Mouse (Mus musculus) myocyte (in vitro differentiated cells): Measurements from ENCODE around the gene Cactin. TPM values are rescaled to one million over a fixed set of nuclear protein-coding genes. Genes with fewer than 3 reads are reported as not detected.

Source experiments
- H3K27me3 ChIP-seq: one replicate; pipeline ENCODE4 v1.6.1; 2011; ENCODE audit not compliant: control insufficient read depth, insufficient read depth, insufficient read length
- H3K36me3 ChIP-seq: one replicate; pipeline ENCODE4 v1.6.1; 2011; ENCODE audit not compliant: control insufficient read depth, insufficient read depth
- H3K4me2 ChIP-seq: one replicate; pipeline ENCODE4 v1.6.1; 2011; ENCODE audit warnings: low read depth, control low read depth
- H3K4me3 ChIP-seq: one replicate; pipeline ENCODE4 v1.5.1; 2011; ENCODE audit warnings: mild to moderate bottlenecking, control low read depth, moderate library complexity
- H3K79me2 ChIP-seq: one replicate; pipeline ENCODE4 v1.6.1; 2011; ENCODE audit not compliant: control insufficient read depth, insufficient read depth
- H3ac ChIP-seq: one replicate; pipeline ENCODE4 v1.6.1; 2011; ENCODE audit not compliant: control insufficient read depth, insufficient read length
- CEBPB ChIP-seq: IDR thresholded peaks from 2 replicates; pipeline ENCODE4 v1.6.1; 2011; ENCODE audit warnings: mild to moderate bottlenecking, moderate library complexity; ENCODE audit not compliant: poor library complexity, insufficient read depth, severe bottlenecking
- E2F4 ChIP-seq: IDR thresholded peaks from one replicate; pipeline ENCODE4 v1.6.1; 2011; ENCODE audit warnings: mild to moderate bottlenecking, control low read depth, moderate library complexity; ENCODE audit not compliant: insufficient read depth
- MAX ChIP-seq: IDR thresholded peaks from one replicate; pipeline ENCODE4 v1.6.1; 2011; ENCODE audit warnings: low read depth, mild to moderate bottlenecking, control low read depth
- MYOD1 ChIP-seq, 3 experiments: IDR thresholded peaks; one replicate each; pipeline ENCODE4 v1.6.1; 2011; ENCODE audit warnings: control low read depth in 2 of 3, low read depth in 2 of 3, mild to moderate bottlenecking in 2 of 3, moderate library complexity in 1 of 3; ENCODE audit not compliant: insufficient read length in 2 of 3, control insufficient read depth in 1 of 3
- MYOG ChIP-seq, 3 experiments: IDR thresholded peaks; one replicate each; pipeline ENCODE4 v1.6.1; 2011; ENCODE audit warnings: control low read depth in 2 of 3, low read depth in 2 of 3, mild to moderate bottlenecking in 2 of 3; ENCODE audit not compliant: insufficient read length in 2 of 3, control insufficient read depth in 1 of 3, insufficient read depth in 1 of 3
- POLR2A ChIP-seq: IDR thresholded peaks from one replicate; pipeline ENCODE4 v1.6.1; 2011; ENCODE audit warnings: low read depth, mild to moderate bottlenecking, control low read depth, moderate library complexity; ENCODE audit not compliant: insufficient read length
- POLR2AphosphoS2 ChIP-seq: IDR thresholded peaks from one replicate; pipeline ENCODE4 v1.6.1; 2011; ENCODE audit warnings: low read depth, control low read depth; ENCODE audit not compliant: insufficient read length
- REST ChIP-seq: IDR thresholded peaks from one replicate; pipeline ENCODE4 v1.6.1; 2011; ENCODE audit warnings: mild to moderate bottlenecking, control low read depth, moderate library complexity; ENCODE audit not compliant: insufficient read depth, insufficient read length
- SRF ChIP-seq: IDR thresholded peaks from one replicate; pipeline ENCODE4 v1.6.1; 2011; ENCODE audit warnings: low read depth; ENCODE audit not compliant: control insufficient read depth, insufficient read length
- TCF12 ChIP-seq: IDR thresholded peaks from one replicate; pipeline ENCODE4 v1.6.1; 2011; ENCODE audit warnings: mild to moderate bottlenecking, control low read depth; ENCODE audit not compliant: poor library complexity, insufficient read depth, severe bottlenecking
- TCF3 ChIP-seq: IDR thresholded peaks from one replicate; pipeline ENCODE4 v1.6.1; 2011; ENCODE audit warnings: low read depth, control low read depth; ENCODE audit not compliant: insufficient read length
- USF1 ChIP-seq: IDR thresholded peaks from one replicate; pipeline ENCODE4 v1.6.1; 2011; ENCODE audit warnings: low read depth, mild to moderate bottlenecking, control low read depth, moderate library complexity
- polyA plus RNA-seq: library from polyadenylated mRNA; unstranded; fragments of >200 nt; fragmentation: generic; extraction: Trizol; gene quantifications from one replicate; pipeline ENCODE4 v1.2.1, GENCODE M21; 2012; ENCODE audit warnings: missing spikeins

Cactin gene
- polyA plus RNA-seq, 1 experiment = 31.3 TPM

GRCm38 (mm10) chr10:81350351-81351063 lies 29.6 kb downstream of the Cactin start, which contains the start of gene Hmg20b:
Gene Hmg20b, minus strand, starts transcription at chr10:81350480.
- peak within 1 kb of the TSS; percentile 29 for H3ac ChIP-seq
- TF ChIP-seq USF1 = no peak
- no peak for TF ChIP-seq MAX
- peak; percentile 18 for TF ChIP-seq POLR2A
- no peak for TF ChIP-seq E2F4
- TF ChIP-seq TCF12 = no peak
- TF ChIP-seq POLR2AphosphoS2 = no peak
- TF ChIP-seq CEBPB = no peak
- H3K4me2 ChIP-seq = peak within 1 kb of the TSS; percentile 100
- H3K79me2 ChIP-seq = no peaks in the 10 kb centered on the region
- H3K27me3 ChIP-seq = no peaks in the 10 kb centered on the region
- H3K4me3 ChIP-seq = peak within 1 kb of the TSS; percentile 69
- peaks cover 9% of the 10 kb centered on the region for H3K36me3 ChIP-seq

GRCm38 (mm10) chr10:81351678-81352291 lies 30.9 kb downstream of the Cactin start:
- no peaks in the 10 kb centered on the region for H3K79me2 ChIP-seq
- peaks cover 9% of the 10 kb centered on the region for H3K36me3 ChIP-seq
- H3ac ChIP-seq = no peak overlapping the region
- no peaks in the 10 kb centered on the region for H3K27me3 ChIP-seq
- no peak overlapping the region for H3K4me3 ChIP-seq
- TF ChIP-seq MYOG (IDR thresholded peaks at IDR 0.05; ENCODE audit: control insufficient read depth in 1 of 3, insufficient read depth in 1 of 3, insufficient read length in 2 of 3, low read depth in 2 of 3) = peak in 1 of 3 experiments; percentile 19
- TF ChIP-seq MYOD1 (IDR thresholded peaks at IDR 0.05; ENCODE audit: control insufficient read depth in 1 of 3, insufficient read length in 2 of 3, low read depth in 2 of 3) = peak in 2 of 3 experiments; percentile 30 to 54
- TF ChIP-seq REST = no peak
- TF ChIP-seq CEBPB = no peak
- peak overlapping the region; percentile 68 for H3K4me2 ChIP-seq

- TF ChIP-seq CEBPB (no peak), MYOD1 (IDR thresholded peaks at IDR 0.05; ENCODE audit: control insufficient read depth in 1 of 3, insufficient read length in 2 of 3, low read depth in 2 of 3) (no peak), USF1 (no peak), SRF (no peak), POLR2A (no peak), POLR2AphosphoS2 (no peak), E2F4 (no peak), REST (no peak), TCF3 (no peak), MYOG (IDR thresholded peaks at IDR 0.05; ENCODE audit: control insufficient read depth in 1 of 3, insufficient read depth in 1 of 3, insufficient read length in 2 of 3, low read depth in 2 of 3) (no peak), MAX (no peak), TCF12 (no peak)
Measured at GRCm38 (mm10) chr10:81354738-81355477, 34.0 kb downstream of the Cactin start.

GRCm38 (mm10) chr10:81355533-81355932 lies 34.6 kb downstream of the Cactin start:
- Histone ChIP-seq H3ac (no peak overlapping the region), H3K27me3 (no peaks in the 10 kb centered on the region), H3K4me2 (no peak overlapping the region), H3K79me2 (peaks cover 5% of the 10 kb centered on the region), H3K4me3 (no peak overlapping the region), H3K36me3 (no peaks in the 10 kb centered on the region)
- TF ChIP-seq CEBPB (no peak), TCF3 (no peak), TCF12 (no peak), REST (no peak), MYOG (IDR thresholded peaks at IDR 0.05; ENCODE audit: control insufficient read depth in 1 of 3, insufficient read depth in 1 of 3, insufficient read length in 2 of 3, low read depth in 2 of 3) (no peak), E2F4 (no peak), POLR2A (no peak), USF1 (no peak), MAX (no peak), SRF (no peak), POLR2AphosphoS2 (no peak), MYOD1 (IDR thresholded peaks at IDR 0.05; ENCODE audit: control insufficient read depth in 1 of 3, insufficient read length in 2 of 3, low read depth in 2 of 3) (no peak)

More at GRCm38 (mm10) chr10:81354738-81355477, 34.0 kb downstream of the Cactin start:
- Histone ChIP-seq H3K4me2 (no peak overlapping the region), H3K4me3 (no peak overlapping the region), H3K36me3 (no peaks in the 10 kb centered on the region), H3ac (no peak overlapping the region), H3K27me3 (no peaks in the 10 kb centered on the region), H3K79me2 (peaks cover 5% of the 10 kb centered on the region)
